Mouse (Mus musculus) limb, embryonic 15.5 days (tissue): Measurements from ENCODE around the gene Lcn11. TPM values are rescaled to one million over a fixed set of nuclear protein-coding genes. Genes with fewer than 3 reads are reported as not detected.
"Not testable (repeated sequence)": the region's sequence is repeated elsewhere in the genome, so short reads cannot be mapped to it uniquely, and the experiment has no call there.

Experiments
- ATAC-seq: fragments of 200-750 bp; cut with Nextera tagmentation; 2 replicates; pipeline ENCODE4 v1.8.0; 2017; ENCODE audit warnings: low read depth, moderate TSS enrichment; ENCODE audit not compliant: insufficient number of reproducible peaks, low FRiP score, low TSS enrichment
- H3K27ac ChIP-seq: fragments of 300-500 bp; sonication (generic); 2 replicates; pipeline ENCODE4 v1.5.1; 2015; ENCODE audit warnings: moderate library complexity, mild to moderate bottlenecking, inconsistent platforms
- H3K27me3 ChIP-seq: fragments of 300-500 bp; sonication (generic); 2 replicates; pipeline ENCODE4 v1.6.1; 2015; ENCODE audit warnings: inconsistent platforms
- H3K36me3 ChIP-seq: fragments of 300-500 bp; sonication (generic); 2 replicates; pipeline ENCODE4 v1.6.1; 2015; ENCODE audit warnings: inconsistent platforms
- H3K4me1 ChIP-seq: fragments of 300-500 bp; sonication (generic); 2 replicates; pipeline ENCODE4 v1.6.1; 2015; ENCODE audit warnings: inconsistent platforms
- H3K4me2 ChIP-seq: fragments of 300-500 bp; sonication (generic); 2 replicates; pipeline ENCODE4 v1.6.1; 2015; ENCODE audit warnings: mild to moderate bottlenecking, inconsistent platforms
- H3K4me3 ChIP-seq: fragments of 300-500 bp; sonication (generic); 2 replicates; pipeline ENCODE4 v1.5.1; 2015; ENCODE audit warnings: mild to moderate bottlenecking, inconsistent platforms
- H3K9ac ChIP-seq: fragments of 300-500 bp; sonication (generic); 2 replicates; pipeline ENCODE4 v1.6.1; 2015; ENCODE audit warnings: inconsistent platforms
- H3K9me3 ChIP-seq: fragments of 300-500 bp; sonication (generic); 2 replicates; pipeline ENCODE4 v1.6.1; 2016; ENCODE audit warnings: inconsistent platforms
- WGBS: fragments of 180-500 bp; shearing (Covaris S2); methylation state at CpG from one replicate; pipeline ENCODE4 v1.1.7; 2015; 5-methylcytosine and 5-hydroxymethylcytosine counted together
- polyA plus RNA-seq: library from polyadenylated mRNA; unstranded; fragments of >200 nt; fragmentation: Nextera tagmentation; extraction: Ambion mirVana; gene quantifications from 2 replicates; pipeline ENCODE4 v1.2.1, GENCODE M21; 2015

Gene Lcn11
- not detected in 2 replicates for polyA plus RNA-seq

- no peaks in the 10 kb centered on the region for H3K9me3 ChIP-seq
- no peak within 1 kb of the TSS for H3K9ac ChIP-seq
- no peaks in the 10 kb centered on the region for H3K4me1 ChIP-seq
- WGBS, result 83% methylated on average over 1 of the region's 1 CpGs
- no peaks in the 10 kb centered on the region for H3K27me3 ChIP-seq
- H3K4me3 ChIP-seq, result no peak within 1 kb of the TSS
- H3K4me2 ChIP-seq, result no peak within 1 kb of the TSS
- H3K27ac ChIP-seq, result no peak within 1 kb of the TSS
- no peaks in the 10 kb centered on the region for H3K36me3 ChIP-seq
- no peak for ATAC-seq
These were observed at the start of gene Lcn11 for GRCm38 (mm10) chr2:25776717-25777116. Lcn11 (plus strand) TSS chr2:25777017.

- no peak overlapping the region for H3K9ac ChIP-seq
- no peak overlapping the region for H3K27ac ChIP-seq
- no peak overlapping the region for H3K4me3 ChIP-seq
- ATAC-seq, result no peak
- no peaks in the 10 kb centered on the region for H3K4me1 ChIP-seq
- H3K4me2 ChIP-seq, result no peak overlapping the region
- WGBS, result 59% methylated on average over 2 of the region's 2 CpGs
- H3K36me3 ChIP-seq, result no peaks in the 10 kb centered on the region
- H3K27me3 ChIP-seq, result no peaks in the 10 kb centered on the region
- H3K9me3 ChIP-seq, result no peaks in the 10 kb centered on the region
These were observed 43.5 kb upstream of the Lcn11 start for GRCm38 (mm10) chr2:25733199-25733930.

- WGBS, result 86% methylated on average over 3 of the region's 3 CpGs
- ATAC-seq, H3K9me3 ChIP-seq, H3K4me2 ChIP-seq, H3K9ac ChIP-seq, H3K4me3 ChIP-seq, H3K4me1 ChIP-seq, H3K27ac ChIP-seq, H3K27me3 ChIP-seq, H3K36me3 ChIP-seq: not testable (repeated sequence)
These were observed 40.1 kb upstream of the Lcn11 start, which contains the start of gene Obp2b for GRCm38 (mm10) chr2:25736709-25737108. Obp2b (plus strand) TSS chr2:25737009.

- H3K9ac ChIP-seq, result no peak overlapping the region
- ATAC-seq, result no peak
- no peaks in the 10 kb centered on the region for H3K36me3 ChIP-seq
- H3K27ac ChIP-seq, result no peak overlapping the region
- H3K27me3 ChIP-seq, result no peaks in the 10 kb centered on the region
- no peak overlapping the region for H3K4me3 ChIP-seq
- WGBS, result 58% methylated on average over 1 of the region's 1 CpGs
- no peak overlapping the region for H3K4me2 ChIP-seq
- no peaks in the 10 kb centered on the region for H3K4me1 ChIP-seq
- no peaks in the 10 kb centered on the region for H3K9me3 ChIP-seq
These were observed 35.1 kb upstream of the Lcn11 start for GRCm38 (mm10) chr2:25741671-25742070.

GRCm38 (mm10) chr2:25754201-25754600, 22.6 kb upstream of the Lcn11 start:
- no peak overlapping the region for H3K9ac ChIP-seq
- 83% methylated on average over 1 of the region's 1 CpGs for WGBS
- H3K27me3 ChIP-seq, result no peaks in the 10 kb centered on the region
- H3K9me3 ChIP-seq, result no peaks in the 10 kb centered on the region
- H3K4me2 ChIP-seq, result no peak overlapping the region
- H3K36me3 ChIP-seq, result no peaks in the 10 kb centered on the region
- ATAC-seq, result no peak
- no peak overlapping the region for H3K27ac ChIP-seq
- H3K4me1 ChIP-seq, result no peaks in the 10 kb centered on the region
- H3K4me3 ChIP-seq, result no peak overlapping the region

- no peaks in the 10 kb centered on the region for H3K27me3 ChIP-seq
- H3K36me3 ChIP-seq, result no peaks in the 10 kb centered on the region
- WGBS, result 63% methylated on average over 4 of the region's 4 CpGs
- no peak for ATAC-seq
- H3K27ac ChIP-seq, result no peak overlapping the region
- no peak overlapping the region for H3K4me2 ChIP-seq
- H3K4me3 ChIP-seq, result no peak overlapping the region
- no peak overlapping the region for H3K9ac ChIP-seq
- H3K9me3 ChIP-seq, result no peaks in the 10 kb centered on the region
- no peaks in the 10 kb centered on the region for H3K4me1 ChIP-seq
These were observed 18.7 kb upstream of the Lcn11 start for GRCm38 (mm10) chr2:25758064-25758625.

- H3K4me2 ChIP-seq, result no peak within 1 kb of the TSS
- H3K4me3 ChIP-seq, result no peak within 1 kb of the TSS
- no peaks in the 10 kb centered on the region for H3K9me3 ChIP-seq
- no peak within 1 kb of the TSS for H3K9ac ChIP-seq
- H3K27ac ChIP-seq, result no peak within 1 kb of the TSS
- no peaks in the 10 kb centered on the region for H3K27me3 ChIP-seq
- no peaks in the 10 kb centered on the region for H3K4me1 ChIP-seq
- 41% methylated on average over 2 of the region's 2 CpGs for WGBS
- H3K36me3 ChIP-seq, result no peaks in the 10 kb centered on the region
- no peak for ATAC-seq
These were observed 11.5 kb upstream of the Lcn11 start, which contains the start of gene Lcn3 for GRCm38 (mm10) chr2:25765269-25765668. Lcn3 (plus strand) TSS chr2:25765569.

- no peaks in the 10 kb centered on the region for H3K36me3 ChIP-seq
- no peaks in the 10 kb centered on the region for H3K9me3 ChIP-seq
- 75% methylated on average over 4 of the region's 4 CpGs for WGBS
- H3K4me1 ChIP-seq, result no peaks in the 10 kb centered on the region
- H3K9ac ChIP-seq, result no peak overlapping the region
- ATAC-seq, result no peak
- H3K27me3 ChIP-seq, result no peaks in the 10 kb centered on the region
- H3K4me3 ChIP-seq, result no peak overlapping the region
- no peak overlapping the region for H3K27ac ChIP-seq
- no peak overlapping the region for H3K4me2 ChIP-seq
These were observed 9.1 kb upstream of the Lcn11 start for GRCm38 (mm10) chr2:25767764-25768163.

- 83% methylated on average over 2 of the region's 2 CpGs for WGBS
- Histone ChIP-seq H3K4me3 (no peak overlapping the region), H3K9ac (no peak overlapping the region), H3K27ac (no peak overlapping the region), H3K4me1 (no peaks in the 10 kb centered on the region), H3K27me3 (no peaks in the 10 kb centered on the region), H3K9me3 (no peaks in the 10 kb centered on the region), H3K4me2 (no peak overlapping the region), H3K36me3 (no peaks in the 10 kb centered on the region)
- ATAC-seq, result no peak
These were observed 3.3 kb upstream of the Lcn11 start for GRCm38 (mm10) chr2:25773507-25773906.

GRCm38 (mm10) chr2:25774640-25775039, 2.2 kb upstream of the Lcn11 start:
- Histone ChIP-seq H3K36me3 (no peaks in the 10 kb centered on the region), H3K4me3 (no peak overlapping the region), H3K27ac (no peak overlapping the region), H3K9me3 (no peaks in the 10 kb centered on the region), H3K4me1 (no peaks in the 10 kb centered on the region), H3K9ac (no peak overlapping the region), H3K27me3 (no peaks in the 10 kb centered on the region), H3K4me2 (no peak overlapping the region)
- ATAC-seq, result no peak
- 76% methylated on average over 2 of the region's 2 CpGs for WGBS

GRCm38 (mm10) chr2:25775991-25776390, 826 bp upstream of the Lcn11 start:
- H3K4me2 ChIP-seq, result no peak overlapping the region
- H3K4me3 ChIP-seq, result no peak overlapping the region
- no peaks in the 10 kb centered on the region for H3K4me1 ChIP-seq
- no peaks in the 10 kb centered on the region for H3K9me3 ChIP-seq
- H3K27me3 ChIP-seq, result no peaks in the 10 kb centered on the region
- no peak overlapping the region for H3K9ac ChIP-seq
- no peaks in the 10 kb centered on the region for H3K36me3 ChIP-seq
- no peak for ATAC-seq
- 83% methylated on average over 3 of the region's 3 CpGs for WGBS
- H3K27ac ChIP-seq, result no peak overlapping the region

- 87% methylated on average over 9 of the region's 9 CpGs for WGBS
- Histone ChIP-seq H3K9ac (no peak overlapping the region), H3K4me2 (no peak overlapping the region), H3K4me1 (no peaks in the 10 kb centered on the region), H3K4me3 (no peak overlapping the region), H3K36me3 (no peaks in the 10 kb centered on the region), H3K27ac (no peak overlapping the region), H3K27me3 (no peaks in the 10 kb centered on the region), H3K9me3 (no peaks in the 10 kb centered on the region)
- ATAC-seq, result no peak
These were observed 2.3 kb downstream of the Lcn11 start for GRCm38 (mm10) chr2:25779076-25779475.
